Mouse (Mus musculus) liver, embryonic 14.5 days (tissue): ENCODE measurements around the gene Chst11. TPM values are rescaled to one million over a fixed set of nuclear protein-coding genes. Genes with fewer than 3 reads are reported as not detected.
A peak's percentile ranks its signal among the peaks of the same experiment; 100 is the strongest.

ENCODE experiments used
- ATAC-seq: fragments of 200-750 bp; cut with Nextera tagmentation; 2 replicates; pipeline ENCODE4 v1.8.0; 2017; ENCODE audit warnings: moderate number of reproducible peaks, mild to moderate bottlenecking, moderate library complexity; ENCODE audit not compliant: insufficient read depth
- DNase-seq, 3 experiments: peaks; one replicate each; pipeline ENCODE4 v3.0.0-alpha.2; 2012 to 2013; ENCODE audit warnings: low read depth in 3 of 3, low spot score in 3 of 3
- H3K27ac ChIP-seq: fragments of 300-500 bp; sonication (generic); 2 replicates; pipeline ENCODE4 v1.5.1; 2014; ENCODE audit warnings: moderate library complexity, mild to moderate bottlenecking, control low read depth, inconsistent platforms
- H3K27me3 ChIP-seq: fragments of 300-500 bp; sonication (generic); 2 replicates; pipeline ENCODE4 v1.6.1; 2014; ENCODE audit warnings: mild to moderate bottlenecking, low read length, moderate library complexity; ENCODE audit not compliant: control insufficient read depth, insufficient read depth
- H3K36me3 ChIP-seq: fragments of 300-500 bp; sonication (generic); replicated peaks from 2 replicates; pipeline ENCODE4 v1.6.1; 2014; ENCODE audit warnings: low read depth; ENCODE audit not compliant: control insufficient read depth, insufficient read depth
- H3K4me1 ChIP-seq, 2 experiments: fragments of 200-500 bp in 1 of 2; fragments of 300-500 bp in 1 of 2; sonication (generic) in 1 of 2; replicated peaks; 2 replicates each; pipeline ENCODE4 v1.6.1; 2012 to 2014; ENCODE audit warnings: antibody characterized with exemption in 1 of 2, inconsistent platforms in 1 of 2, low read length in 1 of 2; ENCODE audit not compliant: control insufficient read depth in 2 of 2, insufficient read depth in 2 of 2
- H3K4me2 ChIP-seq: fragments of 300-500 bp; sonication (generic); 2 replicates; pipeline ENCODE4 v1.6.1; 2014; ENCODE audit warnings: low read depth, mild to moderate bottlenecking, control low read depth, moderate library complexity
- H3K4me3 ChIP-seq, 2 experiments: fragments of 200-500 bp in 1 of 2; fragments of 300-500 bp in 1 of 2; sonication (generic) in 1 of 2; 2 replicates each; pipeline ENCODE4 v1.5.1; 2012 to 2014; ENCODE audit warnings: low read depth in 2 of 2, low read length in 2 of 2, mild to moderate bottlenecking in 2 of 2, control low read depth in 1 of 2, inconsistent platforms in 1 of 2, moderate library complexity in 1 of 2; ENCODE audit not compliant: insufficient read depth in 1 of 2
- H3K9ac ChIP-seq: fragments of 300-500 bp; sonication (generic); replicated peaks from 2 replicates; pipeline ENCODE4 v1.6.1; 2014; ENCODE audit warnings: mild to moderate bottlenecking, control low read depth, moderate library complexity
- H3K9me3 ChIP-seq: fragments of 300-500 bp; sonication (generic); 2 replicates; pipeline ENCODE4 v1.6.1; 2016; ENCODE audit warnings: low read length, mixed read lengths; ENCODE audit not compliant: control insufficient read depth
- CTCF ChIP-seq: IDR thresholded peaks from 2 replicates; pipeline ENCODE4 v1.5.1; 2016; ENCODE audit warnings: antibody characterized with exemption, low read depth, control low read depth
- EP300 ChIP-seq: IDR thresholded peaks from 2 replicates; pipeline ENCODE4 v1.6.1; 2016; ENCODE audit warnings: antibody characterized with exemption, low read depth
- WGBS: fragments of 180-500 bp; shearing (Covaris S2); extraction: QIAGEN DNeasy Blood & Tissue Kit; methylation state at CpG from one replicate; pipeline ENCODE4 v1.1.7; 2014; ENCODE audit not compliant: insufficient replicate concordance; 5-methylcytosine and 5-hydroxymethylcytosine counted together
- polyA plus RNA-seq, 2 experiments: library from polyadenylated mRNA; depleted of rRNA in 1 of 2; stranded (reverse) in 1 of 2; unstranded in 1 of 2; fragments of >200 nt; fragmentation: Nextera tagmentation in 1 of 2; extraction: Ambion mirVana in 1 of 2; gene quantifications; 2 replicates each; pipeline versions ENCODE4 v1.2.1 to v1.2.3; 2012 to 2014

The Chst11 gene
- polyA plus RNA-seq, 2 experiments, result 1.8 to 5.2 TPM

GRCm38 (mm10) chr10:83191476-83191875 lies 206.2 kb downstream of the Chst11 start:
- 84% methylated on average over 17 of the region's 17 CpGs for WGBS
- no peak overlapping the region for H3K27ac ChIP-seq

GRCm38 (mm10) chr10:83191982-83192381 lies 206.7 kb downstream of the Chst11 start:
- TF ChIP-seq CTCF (no peak), EP300 (no peak)
- DNase-seq (no peak), ATAC-seq (no peak)
- Histone ChIP-seq H3K4me2 (no peak overlapping the region), H3K4me3 (no peak overlapping the region), H3K27ac (no peak overlapping the region), H3K36me3 (no peaks in the 10 kb centered on the region), H3K27me3 (no peaks in the 10 kb centered on the region), H3K4me1 (peaks cover 0 to 3% of the 10 kb centered on the region in 2 experiments; a peak in 1 of 4 replicates), H3K9ac (no peak overlapping the region), H3K9me3 (no peaks in the 10 kb centered on the region)
- 67% methylated on average over 6 of the region's 6 CpGs for WGBS

More at GRCm38 (mm10) chr10:83191476-83191875, 206.2 kb downstream of the Chst11 start:
- Histone ChIP-seq H3K4me1 (peaks cover 0 to 5% of the 10 kb centered on the region in 2 experiments; a peak in 1 of 4 replicates), H3K4me2 (no peak overlapping the region), H3K27me3 (no peaks in the 10 kb centered on the region), H3K4me3 (no peak overlapping the region), H3K36me3 (no peaks in the 10 kb centered on the region), H3K9me3 (no peaks in the 10 kb centered on the region), H3K9ac (no peak overlapping the region)
- DNase-seq (no peak), ATAC-seq (no peak)
- no peak for TF ChIP-seq CTCF
- TF ChIP-seq EP300, result no peak

GRCm38 (mm10) chr10:83197690-83198336 lies 212.5 kb downstream of the Chst11 start:
- 39% methylated on average over 11 of the region's 11 CpGs for WGBS
- ATAC-seq, result no peak

GRCm38 (mm10) chr10:83198692-83199091 lies 213.4 kb downstream of the Chst11 start:
- Histone ChIP-seq H3K4me3 (no peak overlapping the region), H3K27ac (no peak overlapping the region), H3K9me3 (no peaks in the 10 kb centered on the region), H3K9ac (no peak overlapping the region), H3K36me3 (no peaks in the 10 kb centered on the region), H3K27me3 (no peaks in the 10 kb centered on the region), H3K4me2 (no peak overlapping the region), H3K4me1 (no peaks in the 10 kb centered on the region)
- DNase-seq (no peak), ATAC-seq (no peak)
- TF ChIP-seq EP300, result no peak
- no peak for TF ChIP-seq CTCF
- 34% methylated on average over 5 of the region's 5 CpGs for WGBS

More at GRCm38 (mm10) chr10:83197690-83198336, 212.5 kb downstream of the Chst11 start:
- Histone ChIP-seq H3K27ac (no peak overlapping the region), H3K4me3 (no peak overlapping the region), H3K4me2 (no peak overlapping the region), H3K27me3 (no peaks in the 10 kb centered on the region), H3K36me3 (no peaks in the 10 kb centered on the region), H3K4me1 (no peaks in the 10 kb centered on the region), H3K9me3 (no peaks in the 10 kb centered on the region), H3K9ac (no peak overlapping the region)
- peak in 1 of 3 experiments; percentile 19 for DNase-seq
- TF ChIP-seq EP300 (no peak), CTCF (peak; percentile 95)

- no peaks in the 10 kb centered on the region for H3K36me3 ChIP-seq
- H3K4me2 ChIP-seq, result no peak overlapping the region
- no peak for ATAC-seq
- H3K9ac ChIP-seq, result no peak overlapping the region
- H3K4me3 ChIP-seq, result no peak overlapping the region
- TF ChIP-seq CTCF, result no peak
- TF ChIP-seq EP300, result no peak
- no peaks in the 10 kb centered on the region for H3K9me3 ChIP-seq
- H3K27ac ChIP-seq, result no peak overlapping the region
- H3K4me1 ChIP-seq, result no peaks in the 10 kb centered on the region
- DNase-seq, result no peak
- 79% methylated on average over 9 of the region's 9 CpGs for WGBS
- H3K27me3 ChIP-seq, result no peaks in the 10 kb centered on the region
Measured at GRCm38 (mm10) chr10:83199290-83199689, 214.0 kb downstream of the Chst11 start.
